20 mouse cellular contexts compared by ENCODE assay signal in the genomic region with DNA sequence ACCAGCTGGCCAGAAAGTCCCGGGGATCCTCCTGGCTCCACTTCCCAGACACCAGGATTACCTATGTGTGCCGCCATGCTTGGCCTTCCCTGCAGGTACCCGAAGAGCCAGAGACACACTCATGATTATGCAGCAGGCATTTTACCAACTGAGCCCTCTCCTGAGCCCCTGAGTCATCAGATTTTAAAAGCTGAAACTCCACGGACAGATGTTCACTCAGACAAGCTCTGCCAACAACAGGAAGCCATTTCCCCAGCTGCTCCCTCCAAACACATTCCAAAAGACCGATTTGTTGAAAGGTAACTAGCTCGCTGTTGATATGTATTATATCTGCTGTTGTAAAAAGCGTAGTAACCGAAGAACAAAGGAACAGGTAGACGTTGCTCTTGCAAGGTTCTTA.
DNase-seq lines count a peak whose midpoint lies in the region; ATAC-seq lines count a peak whose summit lies in the region.
"Had no signal": no experiment of that assay in that cellular context is flagged by ENCODE, and none has a peak within 500 bp of the region (broad histone marks: within the 10 kb centered on the region; RNA-seq: fewer than 3 reads in every experiment).

No protein-coding gene starts in this region.

- ATAC-seq in hindbrain, embryonic 13.5 days (ENCODE audit: low FRiP score), result no peak
- ATAC-seq in hindbrain, embryonic 12.5 days (ENCODE audit: low FRiP score), result no peak
- no peak for ATAC-seq in neural tube, embryonic 15.5 days (ENCODE audit: low FRiP score)
- no peak for ATAC-seq in granulocyte monocyte progenitor cell, adult 5-6 weeks (replicated peaks; ENCODE audit: poor library complexity, severe bottlenecking)
- ATAC-seq: intestine, embryonic 15.5 days; Patski had no signal

- no peaks in the 10 kb centered on the region for H3K36me3 ChIP-seq in hindbrain, embryonic 13.5 days
- no peaks in the 10 kb centered on the region for H3K36me3 ChIP-seq in hindbrain, embryonic 12.5 days
- H3K36me3 ChIP-seq in neural tube, embryonic 15.5 days, result no peaks in the 10 kb centered on the region
- H3K36me3 ChIP-seq: intestine, embryonic 15.5 days had no signal

- peaks cover 24% of the 10 kb centered on the region for H3K4me1 ChIP-seq in hindbrain, embryonic 13.5 days (replicated peaks)
- peaks cover 16% of the 10 kb centered on the region; the same call in 1 of the 2 replicates for H3K4me1 ChIP-seq in hindbrain, embryonic 12.5 days
- H3K4me1 ChIP-seq in neural tube, embryonic 15.5 days, result 0 out of 2 replicates have a peak, but pooled peaks cover 3% of the 10 kb centered on the region
- H3K4me1 ChIP-seq: intestine, embryonic 15.5 days; megakaryocyte, embryonic 14.5 days had no signal

- H3K9ac ChIP-seq in hindbrain, embryonic 13.5 days, result no peak overlapping the region
- H3K9ac ChIP-seq in hindbrain, embryonic 12.5 days, result no peak overlapping the region
- no peak overlapping the region for H3K9ac ChIP-seq in neural tube, embryonic 15.5 days (replicated peaks)
- H3K9ac ChIP-seq: intestine, embryonic 15.5 days had no signal

- H3K4me2 ChIP-seq in hindbrain, embryonic 13.5 days, result no peak overlapping the region
- H3K4me2 ChIP-seq in hindbrain, embryonic 12.5 days (replicated peaks), result no peak overlapping the region
- no peak overlapping the region for H3K4me2 ChIP-seq in neural tube, embryonic 15.5 days
- H3K4me2 ChIP-seq: intestine, embryonic 15.5 days had no signal

- no peaks in the 10 kb centered on the region for H3K27me3 ChIP-seq in hindbrain, embryonic 13.5 days
- H3K27me3 ChIP-seq in hindbrain, embryonic 12.5 days, result no peaks in the 10 kb centered on the region
- H3K27me3 ChIP-seq in neural tube, embryonic 15.5 days (replicated peaks), result no peaks in the 10 kb centered on the region
- H3K27me3 ChIP-seq: intestine, embryonic 15.5 days had no signal

- WGBS in hindbrain, embryonic 13.5 days, result 70% methylated on average over 9 of the region's 9 CpGs
- WGBS in hindbrain, embryonic 12.5 days, result 65% methylated on average over 9 of the region's 9 CpGs
- WGBS in neural tube, embryonic 15.5 days, result 63% methylated on average over 9 of the region's 9 CpGs

- H3K27ac ChIP-seq in hindbrain, embryonic 13.5 days, result peak overlapping the region; percentile 24; the same call in 1 of the 2 replicates
- no peak overlapping the region for H3K27ac ChIP-seq in hindbrain, embryonic 12.5 days
- peak overlapping the region; percentile 45 for H3K27ac ChIP-seq in neural tube, embryonic 15.5 days (replicated peaks)
- H3K27ac ChIP-seq: intestine, embryonic 15.5 days; stomach, postnatal 0 days had no signal

- DNase-seq in left cerebral cortex, postnatal 25 days (ENCODE audit: low spot score in 2 of 2), result peak; percentile 5 to 51
- DNase-seq in left cerebral cortex, postnatal 10 days (ENCODE audit: extremely low spot score in 1 of 2, low spot score in 2 of 2), result no peak
- DNase-seq in right cerebral cortex, postnatal 25 days, result peak; percentile 14
- DNase-seq in right cerebral cortex, postnatal 10 days (ENCODE audit: low spot score in 2 of 2), result no peak
- DNase-seq: adrenal gland, postnatal 10 days; cerebellum, adult 11 months; cerebellum, postnatal 25 days; heart, adult 18-20 months; heart, postnatal 36 days; kidney, adult 9 months; kidney, postnatal 25 days; lung, adult 18-20 months had no signal

- intact Hi-C loops in left cerebral cortex, postnatal 25 days (cut with DNase I), result no loop called here
- intact Hi-C loops in left cerebral cortex, postnatal 10 days (cut with DNase I), result no loop called here

- H3K9me3 ChIP-seq in hindbrain, embryonic 13.5 days, result no peaks in the 10 kb centered on the region
- no peaks in the 10 kb centered on the region for H3K9me3 ChIP-seq in hindbrain, embryonic 12.5 days (replicated peaks)
- no peaks in the 10 kb centered on the region for H3K9me3 ChIP-seq in neural tube, embryonic 15.5 days (replicated peaks)
- H3K9me3 ChIP-seq: intestine, embryonic 15.5 days had no signal

- H3K4me3 ChIP-seq in hindbrain, embryonic 13.5 days, result no peak overlapping the region
- H3K4me3 ChIP-seq in hindbrain, embryonic 12.5 days, result no peak overlapping the region
- no peak overlapping the region for H3K4me3 ChIP-seq in neural tube, embryonic 15.5 days (replicated peaks)
- H3K4me3 ChIP-seq: intestine, embryonic 15.5 days; megakaryocyte, embryonic 14.5 days had no signal

Comparison
In these comparisons a context has a peak if more than half of its experiments do, and no peak if none do; other contexts are left out.
1. DNase-seq: peak in left cerebral cortex, postnatal 25 days (2 of 2) and right cerebral cortex, postnatal 25 days (single experiment); none in left cerebral cortex, postnatal 10 days (0 of 2) and right cerebral cortex, postnatal 10 days (0 of 2).